In genomic region chr12:106138466-106138865, GRCm38 (mm10) we compare ENCODE assay signal across 18 mouse cellular contexts.
"Had no signal": no experiment of that assay in that cellular context is flagged by ENCODE, and none has a peak within 500 bp of the region (broad histone marks: within the 10 kb centered on the region; RNA-seq: fewer than 3 reads in every experiment).

No protein-coding gene starts in this region.

- H3K9me3 ChIP-seq: limb, embryonic 10.5 days; limb, embryonic 13.5 days; liver, embryonic 12.5 days; liver, embryonic 15.5 days; midbrain, embryonic 12.5 days; midbrain, embryonic 15.5 days; neural tube, embryonic 12.5 days had no signal

- H3K27me3 ChIP-seq: limb, embryonic 13.5 days; liver, embryonic 12.5 days; liver, embryonic 15.5 days; midbrain, embryonic 12.5 days; midbrain, embryonic 15.5 days; neural tube, embryonic 12.5 days had no signal

- DNase-seq: kidney, adult 9 months; kidney, postnatal 14 days; kidney, postnatal 4 days; layer of hippocampus, adult 9-11 months; liver; lung, adult 18-20 months; lung, postnatal 14 days; thymus, adult 18-20 months; thymus, postnatal 36 days had no signal

- H3K9ac ChIP-seq: limb, embryonic 13.5 days; liver, embryonic 12.5 days; liver, embryonic 15.5 days; midbrain, embryonic 12.5 days; midbrain, embryonic 15.5 days; neural tube, embryonic 12.5 days had no signal

- H3K4me1 ChIP-seq: limb, embryonic 10.5 days; limb, embryonic 13.5 days; liver, embryonic 12.5 days; liver, embryonic 15.5 days; neural tube, embryonic 12.5 days had no signal

- ATAC-seq: liver, embryonic 12.5 days; midbrain, embryonic 15.5 days had no signal

- H3K36me3 ChIP-seq: limb, embryonic 10.5 days; limb, embryonic 13.5 days; liver, embryonic 12.5 days; liver, embryonic 15.5 days; midbrain, embryonic 12.5 days; midbrain, embryonic 15.5 days; neural tube, embryonic 12.5 days had no signal

- H3K4me3 ChIP-seq: limb, embryonic 10.5 days; limb, embryonic 13.5 days; liver, embryonic 12.5 days; liver, embryonic 15.5 days; midbrain, embryonic 12.5 days; midbrain, embryonic 15.5 days; myocyte; neural tube, embryonic 12.5 days had no signal

- H3K27ac ChIP-seq: limb, embryonic 10.5 days; limb, embryonic 13.5 days; liver, embryonic 12.5 days; liver, embryonic 15.5 days; macrophage; midbrain, embryonic 12.5 days; midbrain, embryonic 15.5 days; neural tube, embryonic 12.5 days had no signal

- H3K4me2 ChIP-seq: limb, embryonic 13.5 days; liver, embryonic 12.5 days; liver, embryonic 15.5 days; midbrain, embryonic 12.5 days; midbrain, embryonic 15.5 days; neural tube, embryonic 12.5 days had no signal
